Mouse (Mus musculus) cerebral cortex, adult 2 months (tissue): ENCODE data around the gene Capzb.

Experiments used
- WGBS: fragments of 180-500 bp; shearing (Covaris S2); methylation state at CpG from one replicate; pipeline ENCODE4 v1.1.7; 2018; 5-methylcytosine and 5-hydroxymethylcytosine counted together

Gene Capzb

GRCm38 (mm10) chr4:139267335-139267734 is 74.6 kb downstream of the Capzb start:
- WGBS = 85% methylated on average over 3 of the region's 3 CpGs

- WGBS = 54% methylated on average over 1 of the region's 1 CpGs
Observed at GRCm38 (mm10) chr4:139268242-139268641, 75.5 kb downstream of the Capzb start.

- 68% methylated on average over 3 of the region's 3 CpGs for WGBS
Observed at GRCm38 (mm10) chr4:139270168-139270567, 77.5 kb downstream of the Capzb start.

GRCm38 (mm10) chr4:139271562-139271961 is 78.9 kb downstream of the Capzb start:
- 85% methylated on average over 9 of the region's 9 CpGs for WGBS

DNA sequence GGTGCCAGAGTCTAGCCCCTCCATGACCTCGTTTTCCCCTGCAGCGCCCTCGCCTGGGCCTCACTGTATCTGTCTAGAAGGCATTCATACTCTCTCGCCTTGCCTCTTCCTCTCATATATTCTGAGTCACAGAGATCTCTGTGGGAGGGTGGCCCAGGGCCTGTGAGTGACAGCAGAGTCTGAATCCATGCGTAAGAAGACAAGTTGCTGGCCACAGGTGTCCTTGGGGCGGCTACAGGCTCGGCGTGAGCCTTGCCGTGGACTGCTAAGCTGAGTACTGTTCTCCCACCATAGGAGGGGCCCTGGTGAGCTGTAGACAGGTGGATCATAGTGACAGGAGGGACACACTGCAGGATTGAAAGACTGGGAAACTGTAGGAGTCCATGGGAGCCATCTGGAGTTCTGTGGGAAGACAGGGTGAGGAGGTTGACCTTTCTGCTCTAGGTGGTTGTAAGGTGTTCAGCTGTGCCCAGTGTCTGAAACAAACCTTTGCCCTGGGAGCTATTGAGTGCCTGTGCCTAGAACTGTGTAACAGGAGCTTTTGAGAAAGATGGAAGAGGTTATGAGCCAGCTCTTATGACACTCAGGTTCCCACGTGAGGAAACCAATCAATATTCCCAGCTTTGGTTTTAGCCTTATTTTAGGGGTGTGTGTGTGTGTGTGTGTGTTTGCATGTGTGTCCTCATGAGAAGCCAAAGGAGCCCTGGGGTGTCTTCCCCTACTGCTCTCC is 80.4 kb downstream of the Capzb start:
- WGBS = 81% methylated on average over 10 of the region's 10 CpGs

GRCm38 (mm10) chr4:139274573-139274972 is 81.9 kb downstream of the Capzb start:
- 83% methylated on average over 7 of the region's 7 CpGs for WGBS

- WGBS = 86% methylated on average over 7 of the region's 7 CpGs
Observed at GRCm38 (mm10) chr4:139276411-139276810, 83.7 kb downstream of the Capzb start.

DNA sequence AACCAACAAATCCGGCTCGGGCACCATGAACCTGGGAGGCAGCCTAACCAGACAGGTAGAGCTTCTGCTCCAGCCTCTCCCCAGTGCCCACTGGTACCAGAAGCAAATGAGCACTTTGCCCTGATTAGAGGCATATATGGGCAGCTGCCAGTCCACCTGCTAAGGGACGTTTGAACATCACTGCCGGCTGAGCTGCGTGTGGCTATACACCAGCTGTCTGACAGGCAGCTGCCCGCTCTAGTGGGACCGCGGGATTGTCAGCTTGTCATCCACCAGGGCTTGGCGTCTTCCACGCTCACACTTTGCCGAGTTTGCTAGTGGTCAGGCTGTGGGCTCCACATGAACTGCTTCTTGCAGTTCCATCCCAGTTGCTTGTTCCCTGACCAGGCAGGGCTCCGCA is 87.8 kb downstream of the Capzb start:
- 89% methylated on average over 12 of the region's 12 CpGs for WGBS

DNA sequence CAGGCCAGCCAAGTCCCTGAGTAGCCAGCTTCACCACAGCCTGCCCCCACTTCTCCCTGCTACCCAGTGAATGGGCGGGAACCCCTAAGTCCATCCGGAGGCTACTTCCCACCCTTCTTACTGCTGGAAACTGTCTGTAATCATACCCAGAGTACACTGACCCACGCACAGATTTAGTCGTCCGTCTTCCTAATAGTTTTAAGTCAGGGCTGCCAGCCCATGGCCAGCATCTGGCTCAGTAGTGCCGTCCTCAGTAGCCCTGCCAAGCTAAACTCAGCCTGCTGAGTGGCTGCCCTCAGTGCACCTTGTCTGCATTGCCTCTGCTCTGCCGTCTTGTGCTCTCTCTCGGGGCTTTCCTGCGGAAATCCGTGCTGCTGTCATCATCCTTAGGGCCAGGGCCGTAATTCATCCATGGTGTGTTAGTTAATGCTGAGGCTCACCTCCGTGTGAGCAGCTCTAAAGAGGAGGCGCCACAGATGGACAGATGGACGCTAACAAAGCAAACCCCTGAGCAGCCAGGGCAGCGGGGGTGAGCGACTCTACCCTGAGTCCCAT is 89.2 kb downstream of the Capzb start:
- 88% methylated on average over 16 of the region's 16 CpGs for WGBS

DNA sequence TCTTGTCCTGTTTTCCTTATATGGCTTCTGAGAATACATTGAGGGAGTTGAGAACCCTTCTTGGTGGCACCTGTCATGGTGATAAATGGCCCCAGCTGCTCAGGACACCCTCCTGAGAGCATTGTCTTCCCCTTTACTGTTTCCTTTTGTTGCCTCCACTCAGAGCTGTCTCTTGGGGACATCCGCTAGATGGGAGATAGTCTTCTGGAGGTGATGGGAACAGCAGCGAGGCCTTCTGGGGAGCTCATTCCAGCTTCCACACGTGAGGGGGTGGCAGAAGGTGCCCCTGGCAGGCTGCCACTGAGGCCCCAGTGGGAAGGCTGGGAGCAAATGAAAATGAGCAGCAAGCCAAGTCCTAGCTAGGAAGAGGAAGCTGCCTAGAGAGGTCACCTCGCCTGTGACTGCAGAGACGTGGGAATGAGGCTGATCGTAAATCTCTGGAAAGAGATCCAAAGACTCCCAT is 90.3 kb downstream of the Capzb start:
- 30% methylated on average over 6 of the region's 6 CpGs for whole genome bisulfite sequencing

GRCm38 (mm10) chr4:139284877-139285276 is 92.2 kb downstream of the Capzb start:
- WGBS = 67% methylated on average over 15 of the region's 15 CpGs

- WGBS = 64% methylated on average over 5 of the region's 5 CpGs
Observed at GRCm38 (mm10) chr4:139286234-139286633, 93.5 kb downstream of the Capzb start.

- WGBS = 52% methylated on average over 18 of the region's 18 CpGs
Observed at GRCm38 (mm10) chr4:139287122-139287863, 94.6 kb downstream of the Capzb start.

- 42% methylated on average over 10 of the region's 10 CpGs for WGBS
Observed at GRCm38 (mm10) chr4:139289017-139289416, 96.3 kb downstream of the Capzb start.

DNA sequence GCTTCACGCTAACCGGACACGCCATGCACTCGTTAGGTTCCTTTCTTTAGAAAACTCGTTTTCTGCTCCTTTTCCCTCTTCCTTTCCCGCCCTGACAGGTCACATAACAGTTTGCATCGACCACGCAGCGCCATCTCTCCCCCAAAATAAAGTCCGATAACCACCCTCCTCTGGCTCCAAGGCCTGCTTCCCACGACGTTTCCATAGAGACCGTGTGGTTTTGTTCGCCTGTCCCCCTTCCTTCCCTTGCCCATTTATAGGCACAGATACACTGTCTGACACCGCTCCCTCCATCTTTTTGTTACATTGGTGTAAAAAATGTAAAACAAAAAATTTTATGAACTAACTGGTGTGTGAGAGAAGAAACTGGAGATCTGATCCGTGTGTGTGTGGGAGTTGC is 98.4 kb downstream of the Capzb start:
- WGBS = 56% methylated on average over 16 of the region's 16 CpGs

- 76% methylated on average over 5 of the region's 5 CpGs for WGBS
Observed at GRCm38 (mm10) chr4:139292038-139292437, 99.3 kb downstream of the Capzb start.

- 74% methylated on average over 4 of the region's 4 CpGs for WGBS
Observed at GRCm38 (mm10) chr4:139297566-139297965, 104.9 kb downstream of the Capzb start.

GRCm38 (mm10) chr4:139298671-139299366 is 106.1 kb downstream of the Capzb start:
- WGBS = 57% methylated on average over 12 of the region's 12 CpGs

DNA sequence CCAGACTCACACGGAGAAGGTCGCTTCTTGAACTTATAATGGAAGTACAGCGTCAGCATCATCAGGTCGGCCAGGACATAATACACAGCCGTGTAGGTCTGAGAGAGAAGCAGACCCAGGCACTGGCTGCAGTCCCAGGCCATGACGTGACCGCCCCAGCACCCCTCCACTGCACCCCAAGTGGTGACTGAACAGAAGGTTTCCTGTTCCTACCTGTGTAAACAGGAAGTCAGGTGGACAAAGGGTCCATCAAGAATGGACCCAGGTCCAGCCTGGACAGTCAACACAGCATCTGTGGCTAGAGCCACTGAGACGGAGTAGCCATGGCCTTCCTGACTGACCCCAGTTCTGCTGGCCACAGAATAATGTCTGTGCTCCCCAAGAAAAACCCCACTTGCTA is 109.1 kb downstream of the Capzb start:
- WGBS = 92% methylated on average over 8 of the region's 8 CpGs

DNA sequence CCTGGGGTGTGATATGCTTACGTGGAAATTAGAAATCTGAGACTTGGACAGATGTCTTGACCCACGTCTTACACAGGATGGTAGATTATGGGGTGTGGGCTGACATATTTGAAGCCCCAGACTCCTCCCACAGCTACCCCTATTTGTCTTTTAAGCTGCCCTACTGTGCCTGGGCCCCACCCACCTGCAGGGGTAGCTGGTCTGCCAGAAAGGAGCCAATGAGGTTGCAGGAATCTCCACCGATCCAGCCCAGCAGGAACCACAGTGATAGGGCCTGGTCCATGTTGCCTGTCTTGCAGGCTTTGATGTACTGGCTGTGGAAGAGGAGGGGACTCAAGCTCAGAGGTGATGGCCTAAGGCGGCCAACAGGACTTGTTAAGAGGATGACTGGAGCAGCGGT is 109.5 kb downstream of the Capzb start:
- 83% methylated on average over 5 of the region's 5 CpGs for WGBS

- WGBS = 92% methylated on average over 3 of the region's 3 CpGs
Observed at GRCm38 (mm10) chr4:139305521-139305920, 112.8 kb downstream of the Capzb start.

- 85% methylated on average over 5 of the region's 5 CpGs for WGBS
Observed at GRCm38 (mm10) chr4:139307916-139308315, 115.2 kb downstream of the Capzb start.
